In the genomic region with DNA sequence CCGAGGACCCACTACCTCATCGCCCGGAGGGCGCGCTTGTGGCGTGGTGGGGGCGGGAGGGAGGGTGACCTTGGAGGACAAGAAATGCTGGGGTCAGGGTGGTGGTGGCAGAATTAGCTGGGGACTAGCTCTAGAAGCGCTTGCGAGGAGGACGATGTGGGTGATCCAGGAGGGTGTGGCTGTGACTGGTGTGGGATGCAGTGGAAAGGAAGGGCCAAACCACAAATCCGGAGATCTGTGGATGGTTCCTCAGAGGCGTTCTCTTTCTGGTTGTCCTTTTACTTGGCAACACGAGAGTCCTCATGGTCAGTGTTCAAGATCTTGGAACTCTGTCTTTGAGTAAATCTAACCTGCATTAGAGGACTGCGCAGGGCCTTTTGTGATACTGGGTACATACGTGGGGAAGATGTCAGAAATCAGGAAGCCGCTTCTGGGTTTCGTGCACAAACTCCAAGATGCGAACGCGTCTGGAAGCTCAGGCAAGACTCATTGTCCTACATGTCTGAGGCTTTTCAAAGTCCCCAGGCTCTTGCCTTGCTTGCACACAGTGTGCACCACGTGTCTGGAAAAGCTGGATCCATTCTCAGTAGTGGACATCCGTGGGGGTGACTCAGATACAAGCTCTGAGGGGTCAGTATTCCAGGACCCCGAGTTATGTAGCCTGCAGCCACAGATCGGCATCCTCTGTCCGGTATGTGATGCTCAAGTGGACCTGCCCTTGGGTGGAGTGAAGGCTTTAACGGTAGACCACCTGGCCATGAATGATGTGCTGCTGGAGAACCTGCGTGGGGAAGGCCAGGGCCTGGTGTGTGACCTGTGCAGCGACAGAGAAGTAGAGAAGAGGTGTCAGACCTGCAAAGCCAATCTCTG, we compare ENCODE assay signal across 8 mouse cellular contexts. TPM values are rescaled to one million over a fixed set of nuclear protein-coding genes. Genes with fewer than 3 reads are reported as not detected.
DNase-seq lines count a peak whose midpoint lies in the region; ATAC-seq and TF ChIP-seq lines count a peak whose summit lies in the region.

No protein-coding gene starts in this region.

- no peaks in the 10 kb centered on the region for H3K36me3 ChIP-seq in kidney, adult 2 months (ENCODE audit: control insufficient read depth, insufficient read depth, low read length)
- H3K36me3 ChIP-seq in MEL (ENCODE audit: control insufficient read depth in 1 of 2, insufficient read depth in 2 of 2, low read length in 2 of 2): peaks cover 0 to 3% of the 10 kb centered on the region in 2 experiments; a peak in 2 of 4 replicates
- peaks cover 18% of the 10 kb centered on the region for H3K36me3 ChIP-seq in forebrain, embryonic 10.5 days (replicated peaks)
- H3K36me3 ChIP-seq in limb, embryonic 12.5 days: peaks cover 7% of the 10 kb centered on the region
- H3K36me3 ChIP-seq in neural tube, embryonic 15.5 days: 0 out of 2 replicates have a peak, but pooled peaks cover 6% of the 10 kb centered on the region

- H3K4me3 ChIP-seq in kidney, adult 2 months (ENCODE audit: insufficient read depth, low read depth, low read length): peak overlapping the region; percentile 52
- peak overlapping the region; percentile 54 for H3K4me3 ChIP-seq in MEL (ENCODE audit: control insufficient read depth in 1 of 2, insufficient read depth in 1 of 2, low read depth in 2 of 2, low read length in 2 of 2)
- H3K4me3 ChIP-seq in forebrain, embryonic 10.5 days: peak overlapping the region; percentile 69
- peak overlapping the region; percentile 62 for H3K4me3 ChIP-seq in limb, embryonic 12.5 days (replicated peaks)
- H3K4me3 ChIP-seq in neural tube, embryonic 15.5 days (replicated peaks): peak overlapping the region; percentile 50

- no peaks in the 10 kb centered on the region; the same call in 1 of the 2 replicates for H3K79me2 ChIP-seq in MEL (ENCODE audit: control insufficient read depth, insufficient read depth, low read length, poor library complexity)

- H3K27me3 ChIP-seq in kidney, adult 2 months (replicated peaks; ENCODE audit: control insufficient read depth, insufficient read depth, low read length): no peaks in the 10 kb centered on the region
- H3K27me3 ChIP-seq in MEL (ENCODE audit: control insufficient read depth in 1 of 2, insufficient read depth in 2 of 2, low read length in 2 of 2): no peaks in the 10 kb centered on the region
- H3K27me3 ChIP-seq in forebrain, embryonic 10.5 days (ENCODE audit: poor library complexity, severe bottlenecking): no peaks in the 10 kb centered on the region
- no peaks in the 10 kb centered on the region for H3K27me3 ChIP-seq in limb, embryonic 12.5 days
- no peaks in the 10 kb centered on the region for H3K27me3 ChIP-seq in neural tube, embryonic 15.5 days (replicated peaks)

- ATAC-seq in limb, embryonic 12.5 days (ENCODE audit: insufficient number of reproducible peaks, insufficient read depth, low FRiP score, low TSS enrichment, low read depth): peak; percentile 24
- peak; percentile 65 for ATAC-seq in neural tube, embryonic 15.5 days (ENCODE audit: low FRiP score)

- no peak overlapping the region for H3K27ac ChIP-seq in kidney, adult 2 months (ENCODE audit: insufficient read depth, low read depth, low read length)
- H3K27ac ChIP-seq in MEL (ENCODE audit: control insufficient read depth, low read depth, low read length): no peak overlapping the region
- peak overlapping the region; percentile 93 for H3K27ac ChIP-seq in forebrain, embryonic 10.5 days
- peak overlapping the region; percentile 78; the same call in 1 of the 2 replicates for H3K27ac ChIP-seq in limb, embryonic 12.5 days
- peak overlapping the region; percentile 82 for H3K27ac ChIP-seq in neural tube, embryonic 15.5 days (replicated peaks)

- no peaks in the 10 kb centered on the region for H3K9me3 ChIP-seq in MEL (replicated peaks; ENCODE audit: insufficient read depth, low read length)
- H3K9me3 ChIP-seq in forebrain, embryonic 10.5 days: no peaks in the 10 kb centered on the region
- no peaks in the 10 kb centered on the region for H3K9me3 ChIP-seq in limb, embryonic 12.5 days
- H3K9me3 ChIP-seq in neural tube, embryonic 15.5 days (replicated peaks): no peaks in the 10 kb centered on the region

- H3K4me2 ChIP-seq in limb, embryonic 12.5 days: peak overlapping the region; percentile 60
- peak overlapping the region; percentile 67 for H3K4me2 ChIP-seq in neural tube, embryonic 15.5 days

- DNase-seq in kidney, adult 2 months: no peak
- DNase-seq in kidney, adult 9 months: no peak
- no peak for DNase-seq in MEL (ENCODE audit: low read depth, low spot score)
- DNase-seq in forebrain, embryonic 10.5 days (ENCODE audit: extremely low spot score, low spot score): no peak
- no peak for DNase-seq in urinary bladder, postnatal 36 days (ENCODE audit: low spot score in 2 of 2)
- DNase-seq in left cerebral cortex, postnatal 36 days (ENCODE audit: low spot score in 2 of 2): no peak

- no peak for TF ChIP-seq CTCF in kidney, adult 2 months (conservative IDR thresholded peaks at IDR 0.05; ENCODE audit: insufficient read depth, insufficient read length, low read depth, low read length)
- no peak for TF ChIP-seq CTCF in MEL (IDR thresholded peaks at IDR 0.05 in 2 of 3, conservative IDR thresholded peaks at IDR 0.05 in 1 of 3; ENCODE audit: control insufficient read depth in 1 of 3, insufficient read depth in 1 of 3, low read depth in 2 of 3, low read length in 3 of 3, poor library complexity in 1 of 3, severe bottlenecking in 1 of 3)

- no peak for TF ChIP-seq POLR2A in kidney, adult 2 months (IDR thresholded peaks at IDR 0.05; ENCODE audit: low read depth, low read length)
- no peak for TF ChIP-seq POLR2A in MEL (IDR thresholded peaks at IDR 0.05; ENCODE audit: control insufficient read depth in 1 of 2, insufficient read depth in 1 of 2, low read depth in 1 of 2, low read length in 2 of 2, poor library complexity in 1 of 2)

- intact Hi-C loops in left cerebral cortex, postnatal 36 days (cut with DNase I): no loop called here

- WGBS in kidney, adult 2 months: 29% methylated on average over 28 of the region's 28 CpGs
- WGBS in forebrain, embryonic 10.5 days: 40% methylated on average over 28 of the region's 28 CpGs
- WGBS in limb, embryonic 12.5 days: 39% methylated on average over 28 of the region's 28 CpGs
- 40% methylated on average over 28 of the region's 28 CpGs for WGBS in neural tube, embryonic 15.5 days

- H3K9ac ChIP-seq in MEL (ENCODE audit: control insufficient read depth, low read depth, low read length, poor library complexity, severe bottlenecking): peak overlapping the region; percentile 44
- H3K9ac ChIP-seq in limb, embryonic 12.5 days (replicated peaks): peak overlapping the region; percentile 76
- H3K9ac ChIP-seq in neural tube, embryonic 15.5 days (replicated peaks): peak overlapping the region; percentile 64

- TF ChIP-seq RAD21 in MEL (IDR thresholded peaks at IDR 0.05; ENCODE audit: low read depth, low read length): no peak

- 0 out of 4 replicates have a peak, but pooled peaks of 1 of the 2 experiments have one; percentile 11 for TF ChIP-seq EP300 in MEL (IDR thresholded peaks at IDR 0.05; ENCODE audit: low read depth in 1 of 2, low read length in 2 of 2)

- no peaks in the 10 kb centered on the region for H3K4me1 ChIP-seq in kidney, adult 2 months (ENCODE audit: control insufficient read depth, insufficient read depth, low read length)
- peaks cover 0 to 25% of the 10 kb centered on the region in 2 experiments; a peak in 3 of 4 replicates for H3K4me1 ChIP-seq in MEL (ENCODE audit: control insufficient read depth in 1 of 2, insufficient read depth in 2 of 2, low read length in 2 of 2)
- peaks cover 50% of the 10 kb centered on the region for H3K4me1 ChIP-seq in forebrain, embryonic 10.5 days
- H3K4me1 ChIP-seq in limb, embryonic 12.5 days (replicated peaks): peaks cover 41% of the 10 kb centered on the region
- peaks cover 51% of the 10 kb centered on the region for H3K4me1 ChIP-seq in neural tube, embryonic 15.5 days

TF ChIP-seq in MEL, 35 proteins besides CTCF, POLR2A, EP300 and RAD21:
- TF ChIP-seq CHD1 (IDR thresholded peaks at IDR 0.05; ENCODE audit: low read depth, low read length) (no peak), BHLHE40 (IDR thresholded peaks at IDR 0.05; ENCODE audit: borderline replicate concordance, low read depth, low read length) (no peak), POLR2AphosphoS5 (IDR thresholded peaks at IDR 0.05; ENCODE audit: borderline replicate concordance, low read depth, low read length) (no peak), MAX (IDR thresholded peaks at IDR 0.05; ENCODE audit: low read length) (no peak), RCOR1 (IDR thresholded peaks at IDR 0.05; ENCODE audit: low read depth, low read length) (0 out of 2 replicates have a peak, but pooled peaks have one; percentile 30), MAZ (IDR thresholded peaks at IDR 0.05; ENCODE audit: low read depth, low read length) (no peak)

RNA-seq across cellular contexts. Expression of a gene that starts 0.7 kb away (rescaled TPM):
- polyA plus RNA-seq in kidney, adult 2 months (2012; rRNA removed): 1.7 and 1.9 TPM in 2 replicates
- 2.1 and 2.5 TPM in 2 replicates for total RNA-seq in MEL (2012; rRNA removed)
- 1 to 10 TPM in 1 of 2 experiments, not detected in 1; 3.7 TPM for polyA plus RNA-seq in MEL (2012; ENCODE audit: insufficient read depth in 1 of 2, insufficient read length in 2 of 2, low read depth in 1 of 2, low replicate concordance in 2 of 2, missing spikeins in 1 of 2)
- polyA plus RNA-seq in forebrain, embryonic 10.5 days (2016; fragmentation: Nextera tagmentation; extraction: Ambion mirVana): 4.6 and 5.3 TPM in 2 replicates
- 7.3 and 8.8 TPM in 2 replicates for polyA plus RNA-seq in limb, embryonic 12.5 days (2016; fragmentation: Nextera tagmentation; extraction: Ambion mirVana)
- polyA plus RNA-seq in neural tube, embryonic 15.5 days (2015; fragmentation: Nextera tagmentation; extraction: Ambion mirVana): 6.5 and 6.8 TPM in 2 replicates
- 10 to 100 TPM in 1 of 2 experiments, 1 to 10 TPM in 1; 9.3 to 11.6 TPM for total RNA-seq in left cerebral cortex, postnatal 36 days (2021)

RNA-seq across cellular contexts. Expression of a gene that starts 46.7 kb away (rescaled TPM):
- 2.6 and 3.2 TPM in 2 replicates for polyA plus RNA-seq in kidney, adult 2 months (2012; rRNA removed)
- total RNA-seq in MEL (2012; rRNA removed): 24.6 and 27.7 TPM in 2 replicates
- polyA plus RNA-seq in MEL (2012; ENCODE audit: insufficient read depth in 1 of 2, insufficient read length in 2 of 2, low read depth in 1 of 2, low replicate concordance in 2 of 2, missing spikeins in 1 of 2): 10 to 100 TPM in 1 of 2 experiments, not detected in 1; 34.4 TPM
- 35.6 and 36.0 TPM in 2 replicates for polyA plus RNA-seq in forebrain, embryonic 10.5 days (2016; fragmentation: Nextera tagmentation; extraction: Ambion mirVana)
- 24.2 and 25.5 TPM in 2 replicates for polyA plus RNA-seq in limb, embryonic 12.5 days (2016; fragmentation: Nextera tagmentation; extraction: Ambion mirVana)
- 3.0 and 6.7 TPM in 2 replicates for polyA plus RNA-seq in neural tube, embryonic 15.5 days (2015; fragmentation: Nextera tagmentation; extraction: Ambion mirVana)
- 1 to 10 TPM; 1.4 TPM for total RNA-seq in left cerebral cortex, postnatal 36 days (2021)

Comparison
In these comparisons a context has a peak if more than half of its experiments do, and no peak if none do; other contexts are left out.
1. H3K27ac ChIP-seq: peak in forebrain, embryonic 10.5 days (single experiment), limb, embryonic 12.5 days (single experiment) and neural tube, embryonic 15.5 days (single experiment); none in kidney, adult 2 months (single experiment) and MEL (single experiment).
2. Peak in every context shown above with its lines, with median percentiles within 50 percentile points of each other: H3K4me3 ChIP-seq and H3K9ac ChIP-seq.